Mouse (Mus musculus) ES-E14 (cell line): ENCODE data around the gene Lin37. TPM values are rescaled to one million over a fixed set of nuclear protein-coding genes. Genes with fewer than 3 reads are reported as not detected.

ENCODE experiments used
- DNase-seq: peaks from one replicate; pipeline ENCODE4 v3.0.0-alpha.2; 2013; ENCODE audit warnings: low read depth, low spot score
- H3K27ac ChIP-seq: 2 replicates; pipeline ENCODE4 v1.5.1; 2012; ENCODE audit warnings: low read depth, mild to moderate bottlenecking, low read length, moderate library complexity, mixed read lengths; ENCODE audit not compliant: poor library complexity, insufficient read depth, severe bottlenecking
- H3K36me3 ChIP-seq: 2 replicates; pipeline ENCODE4 v1.6.1; 2012; ENCODE audit warnings: mild to moderate bottlenecking, low read length, moderate library complexity, mixed read lengths; ENCODE audit not compliant: control insufficient read depth, poor library complexity, insufficient read depth, severe bottlenecking
- H3K4me1 ChIP-seq, 2 experiments: fragments of 150-350 bp in 1 of 2; sonication (generic) in 1 of 2; 2 replicates each; pipeline ENCODE4 v1.6.1; 2012; ENCODE audit warnings: low read length in 2 of 2, mild to moderate bottlenecking in 1 of 2, mixed read lengths in 1 of 2; ENCODE audit not compliant: control insufficient read depth in 2 of 2, insufficient read depth in 2 of 2, poor library complexity in 1 of 2
- H3K4me3 ChIP-seq, 2 experiments: fragments of 150-350 bp in 1 of 2; sonication (generic) in 1 of 2; 2 replicates each; pipeline ENCODE4 v1.5.1; 2012; ENCODE audit warnings: low read length in 2 of 2, low read depth in 1 of 2, mild to moderate bottlenecking in 1 of 2, mixed read lengths in 1 of 2; ENCODE audit not compliant: insufficient read depth in 1 of 2, poor library complexity in 1 of 2, severe bottlenecking in 1 of 2
- H3K9ac ChIP-seq: 2 replicates; pipeline ENCODE4 v1.6.1; 2012; ENCODE audit warnings: low read depth, mild to moderate bottlenecking, low read length, mixed read lengths; ENCODE audit not compliant: poor library complexity, insufficient read depth, severe bottlenecking
- H3K9me3 ChIP-seq: fragments of 150-350 bp; sonication (generic); 2 replicates; pipeline ENCODE4 v1.6.1; 2012; ENCODE audit warnings: low read depth, mild to moderate bottlenecking, low read length; ENCODE audit not compliant: control insufficient read depth, insufficient read depth
- CHD2 ChIP-seq: IDR thresholded peaks from 2 replicates; pipeline ENCODE4 v1.6.1; 2014; ENCODE audit warnings: mild to moderate bottlenecking, low read depth, low read length, inconsistent platforms
- HCFC1 ChIP-seq: IDR thresholded peaks from 2 replicates; pipeline ENCODE4 v1.6.1; 2012; ENCODE audit warnings: low read length, inconsistent platforms, borderline replicate concordance; ENCODE audit not compliant: insufficient read depth
- MAFK ChIP-seq: IDR thresholded peaks from 2 replicates; pipeline ENCODE4 v1.6.1; 2014; ENCODE audit warnings: mild to moderate bottlenecking, low read depth, low read length, inconsistent platforms; ENCODE audit not compliant: insufficient read depth
- ZC3H11A ChIP-seq: IDR thresholded peaks from 2 replicates; pipeline ENCODE4 v1.6.1; 2012; ENCODE audit warnings: low read depth, mild to moderate bottlenecking, inconsistent platforms, low read length, borderline replicate concordance
- ZNF384 ChIP-seq: IDR thresholded peaks from 2 replicates; pipeline ENCODE4 v1.6.1; 2012; ENCODE audit warnings: low read depth, low read length, inconsistent platforms
- in situ Hi-C, 2 experiments: fragments of 600-800 bp; cut with MboI; formaldehyde crosslinking; loops; one replicate each; pipeline ENCODE4 v1.15.1; 2025; ENCODE audit warnings: low sequenced_read_pairs in 2 of 2, inconsistent platforms in 1 of 2; ENCODE audit not compliant: unreplicated experiment in 2 of 2
- total RNA-seq: library from RNA; depleted of rRNA; stranded (reverse); fragments of 300-350 nt; gene quantifications from 2 replicates; pipeline ENCODE4 v1.2.3, GENCODE M21; 2012

The Lin37 gene
- total RNA-seq, 1 experiment: 12.4 TPM

DNA sequence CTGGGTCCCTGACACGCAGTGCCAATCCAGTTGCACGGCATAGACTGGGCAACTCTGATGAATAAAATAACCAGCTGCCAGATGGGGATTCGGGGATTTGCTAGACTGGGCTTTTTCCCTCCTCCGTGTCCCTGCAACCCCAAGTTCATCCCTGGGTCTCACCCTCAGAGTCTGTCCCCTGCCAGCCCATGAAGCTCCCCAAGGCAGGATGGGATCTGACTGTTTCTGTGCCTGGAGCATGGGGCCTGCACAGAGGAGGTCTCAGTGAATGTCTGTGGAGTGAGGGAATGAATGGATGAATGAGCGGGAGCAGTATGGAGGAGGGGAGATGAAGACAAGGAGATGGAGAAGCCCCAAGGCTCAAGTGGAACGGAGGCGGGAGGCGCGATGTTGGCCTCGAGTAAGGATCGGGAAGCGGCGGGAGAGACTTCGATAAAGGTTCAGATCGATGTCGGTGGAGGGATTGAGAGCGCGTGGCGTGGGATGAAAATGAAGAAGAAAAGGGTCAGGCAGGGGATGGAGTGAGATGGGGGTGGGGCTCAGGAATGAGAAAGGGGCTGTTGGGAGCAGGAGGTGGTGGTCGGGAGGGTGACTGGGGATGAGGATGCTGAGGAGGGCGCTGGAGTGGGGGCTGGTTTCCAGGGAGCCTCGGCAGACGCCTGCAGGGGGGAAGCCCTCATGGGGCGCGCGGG lies 25.6 kb downstream of the Lin37 start:
- peak overlapping the region; percentile 75; the same call in 1 of the 2 replicates for H3K9ac ChIP-seq
- in situ Hi-C loops: no loop called here

DNA sequence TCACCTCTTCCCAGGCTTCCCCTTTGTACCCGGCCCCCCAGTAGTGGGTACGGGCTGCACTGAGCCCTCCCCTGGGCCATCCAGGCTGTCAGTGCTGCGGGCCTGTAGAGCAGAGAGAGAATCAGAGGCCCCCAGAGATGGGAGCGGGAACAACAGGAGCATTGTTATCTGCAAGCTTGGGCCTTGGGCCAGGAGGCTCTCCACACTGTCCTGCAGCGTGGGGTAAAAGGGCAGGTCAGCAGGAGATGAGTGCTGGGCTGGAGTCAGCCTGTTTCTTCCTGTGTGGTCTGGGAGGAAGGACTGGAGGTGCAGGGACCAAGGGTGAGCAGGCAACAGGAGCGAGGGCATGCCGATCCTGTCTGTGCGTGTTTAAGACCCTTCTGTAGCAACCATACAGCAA lies 26.7 kb downstream of the Lin37 start:
- H3K27ac ChIP-seq: no peak overlapping the region
- peaks cover 0 to 4% of the 10 kb centered on the region in 2 experiments; a peak in 1 of 4 replicates for H3K4me1 ChIP-seq
- DNase-seq: no peak
- no peak overlapping the region for H3K9ac ChIP-seq
- in situ Hi-C loops: no loop called here
- H3K4me3 ChIP-seq: no peak overlapping the region
- TF ChIP-seq MAFK (no peak), HCFC1 (no peak), CHD2 (no peak), ZNF384 (no peak), ZC3H11A (no peak)
- H3K36me3 ChIP-seq: no peaks in the 10 kb centered on the region
- no peaks in the 10 kb centered on the region for H3K9me3 ChIP-seq

More for the DNA sequence above, 25.6 kb downstream of the Lin37 start:
- Histone ChIP-seq H3K9me3 (no peaks in the 10 kb centered on the region), H3K4me1 (peaks cover 0 to 4% of the 10 kb centered on the region in 2 experiments; a peak in 1 of 4 replicates), H3K36me3 (peaks cover under 1% of the 10 kb centered on the region), H3K4me3 (peak overlapping the region; percentile 72 to 92), H3K27ac (no peak overlapping the region)
- no peak for DNase-seq
- no peak for TF ChIP-seq MAFK
- no peak for TF ChIP-seq ZNF384
- TF ChIP-seq CHD2: no peak
- no peak for TF ChIP-seq ZC3H11A
- no peak for TF ChIP-seq HCFC1

DNA sequence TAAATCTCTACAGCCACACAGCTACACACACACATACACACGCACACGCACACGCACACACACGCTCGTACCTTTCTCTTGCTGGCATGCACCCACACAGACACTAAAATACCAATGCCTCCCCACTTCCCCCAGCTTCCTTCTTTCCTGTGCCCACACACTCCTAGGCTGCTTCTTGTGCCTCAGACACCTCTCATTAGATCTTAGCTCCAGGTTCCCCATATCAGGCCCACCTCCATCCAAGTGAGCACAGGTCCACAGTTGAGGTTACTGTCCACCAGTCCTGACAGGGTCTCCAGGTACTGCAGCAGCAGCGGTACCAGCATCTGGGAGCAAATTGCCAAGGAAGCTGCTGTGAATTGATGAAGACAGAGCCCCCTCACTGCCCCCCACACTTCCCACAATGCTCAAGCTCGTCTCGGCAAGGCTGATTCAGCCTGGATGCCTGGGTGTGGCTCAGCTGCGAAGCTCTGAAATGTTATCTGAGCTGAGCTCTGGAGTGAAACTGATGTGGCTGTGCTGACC lies 28.3 kb downstream of the Lin37 start:
- Histone ChIP-seq H3K4me3 (no peak overlapping the region), H3K9me3 (no peaks in the 10 kb centered on the region), H3K9ac (no peak overlapping the region), H3K27ac (no peak overlapping the region), H3K36me3 (no peaks in the 10 kb centered on the region), H3K4me1 (peaks cover 0 to 12% of the 10 kb centered on the region in 2 experiments; a peak in 2 of 4 replicates)
- in situ Hi-C loops: no loop called here
- no peak for TF ChIP-seq MAFK
- no peak for TF ChIP-seq ZC3H11A
- TF ChIP-seq HCFC1: no peak
- DNase-seq: no peak

DNA sequence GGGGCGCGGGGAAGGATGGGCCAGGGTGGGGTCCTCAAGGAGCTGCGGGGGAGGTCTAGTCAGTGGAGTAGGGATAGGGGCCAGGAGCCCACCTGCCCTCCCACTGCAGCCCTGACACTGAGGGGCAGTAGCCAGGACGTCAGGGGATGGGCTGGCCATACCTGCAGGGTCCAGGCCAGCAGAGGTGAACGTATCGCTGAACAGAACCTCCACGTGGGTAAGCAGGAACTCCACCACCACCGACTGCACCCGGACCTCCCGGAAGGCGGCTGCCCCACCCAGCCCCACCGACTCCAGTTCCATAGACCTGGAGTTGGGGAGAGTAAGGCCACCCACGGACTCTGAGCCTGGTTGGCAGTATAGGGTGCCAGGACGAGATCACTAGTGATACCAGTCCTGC lies 32.7 kb downstream of the Lin37 start:
- no peak for DNase-seq
- Histone ChIP-seq H3K4me1 (peaks cover 1 to 12% of the 10 kb centered on the region in 2 experiments; a peak in 2 of 4 replicates), H3K27ac (no peak overlapping the region), H3K9ac (0 out of 2 replicates have a peak overlapping the region, but pooled peaks have one; percentile 7), H3K36me3 (no peaks in the 10 kb centered on the region), H3K4me3 (no peak overlapping the region), H3K9me3 (no peaks in the 10 kb centered on the region)
- TF ChIP-seq HCFC1: no peak
- TF ChIP-seq ZNF384: no peak
- no peak for TF ChIP-seq ZC3H11A
- no peak for TF ChIP-seq CHD2
- in situ Hi-C loops: no loop called here

DNA sequence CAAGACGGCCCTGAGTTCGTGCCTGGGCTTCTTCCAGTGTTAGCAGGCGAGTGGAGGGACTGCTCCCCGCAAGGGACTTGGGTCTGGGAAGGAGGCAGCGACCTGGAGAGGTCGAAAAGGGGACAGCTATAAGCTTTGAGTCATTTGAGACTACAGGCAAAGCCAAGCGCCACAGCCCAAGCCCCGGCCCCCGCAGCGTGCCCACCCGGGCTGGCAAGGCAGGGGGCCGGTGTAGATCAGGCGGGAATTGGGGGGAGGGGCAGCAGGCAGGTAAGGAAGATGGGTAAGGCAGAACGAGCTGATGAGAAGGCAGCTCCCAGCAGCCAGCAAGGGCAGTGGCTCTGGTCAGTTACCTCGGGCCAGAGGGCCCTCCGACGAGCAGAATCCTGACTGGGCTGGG lies 33.2 kb downstream of the Lin37 start:
- Histone ChIP-seq H3K4me3 (peak overlapping the region; percentile 35 to 52; a peak in 1 of 4 replicates), H3K9me3 (no peaks in the 10 kb centered on the region), H3K9ac (0 out of 2 replicates have a peak overlapping the region, but pooled peaks have one; percentile 7), H3K27ac (no peak overlapping the region), H3K36me3 (no peaks in the 10 kb centered on the region), H3K4me1 (peaks cover 1 to 12% of the 10 kb centered on the region in 2 experiments; a peak in 2 of 4 replicates)
- no peak for DNase-seq
- TF ChIP-seq ZNF384: no peak
- no peak for TF ChIP-seq ZC3H11A
- TF ChIP-seq CHD2: no peak
- no peak for TF ChIP-seq HCFC1
- no peak for TF ChIP-seq MAFK
- in situ Hi-C loops: no loop called here
